Mouse (Mus musculus) adrenal gland, adult 18-20 months (tissue): ENCODE results near the gene Dlgap1. TPM values are rescaled to one million over a fixed set of nuclear protein-coding genes. Genes with fewer than 3 reads are reported as not detected.

Source experiments
- DNase-seq, 2 experiments: peaks; one replicate each; pipeline ENCODE4 v3.0.0; 2021 to 2022; ENCODE audit warnings: low spot score in 2 of 2
- microRNA-seq, 2 experiments: library from miRNA; unstranded; fragments of <30 nt; microRNA quantifications; one replicate each; pipeline ENCODE4 v1.2.0; 2021; ENCODE audit warnings: borderline number of aligned reads in 2 of 2
- total RNA-seq, 2 experiments: library from RNA; stranded (reverse); gene quantifications; 1 replicate in 1 of 2; 2 replicates in 1 of 2; pipeline ENCODE4 v1.2.3; 2021

The Dlgap1 gene
- total RNA-seq, 2 experiments from 2014 or later: 21.6 to 40.4 TPM

DNA sequence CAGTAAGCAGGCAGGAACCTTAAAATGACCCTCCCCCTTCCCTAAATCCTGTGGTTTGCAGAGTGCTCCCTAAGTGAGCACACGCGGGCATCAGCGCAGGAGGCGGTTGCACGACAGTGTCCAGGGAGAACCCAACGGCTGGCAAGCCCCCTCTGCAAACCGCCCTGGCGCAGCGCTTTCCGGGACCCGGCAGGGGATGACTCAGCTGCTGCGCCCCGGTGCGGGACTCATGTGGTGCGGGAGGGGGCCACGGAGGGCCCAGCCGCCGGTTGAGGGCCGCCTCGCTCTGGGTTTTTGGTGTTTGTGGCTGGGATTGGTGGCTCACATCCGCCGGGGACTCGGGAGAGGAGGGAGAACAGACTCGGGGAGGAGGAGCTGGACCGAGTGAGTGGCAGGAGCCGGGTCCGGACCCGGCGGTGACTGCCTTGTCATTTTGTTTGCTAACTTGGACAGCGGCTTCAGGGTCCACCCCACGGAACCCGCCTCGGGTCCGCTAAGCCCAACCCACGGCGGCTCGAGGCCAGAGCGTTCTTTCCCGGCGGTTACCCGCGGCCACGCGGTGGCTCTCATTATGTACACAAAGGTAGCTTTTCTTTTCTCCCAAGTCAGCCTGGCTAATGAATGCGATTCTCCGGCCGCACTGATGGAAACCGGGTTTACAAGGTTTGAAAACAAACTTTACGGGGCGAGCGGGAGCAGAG is 884.0 kb downstream of the Dlgap1 start:
- DNase-seq: peak; percentile 77 to 78

DNA sequence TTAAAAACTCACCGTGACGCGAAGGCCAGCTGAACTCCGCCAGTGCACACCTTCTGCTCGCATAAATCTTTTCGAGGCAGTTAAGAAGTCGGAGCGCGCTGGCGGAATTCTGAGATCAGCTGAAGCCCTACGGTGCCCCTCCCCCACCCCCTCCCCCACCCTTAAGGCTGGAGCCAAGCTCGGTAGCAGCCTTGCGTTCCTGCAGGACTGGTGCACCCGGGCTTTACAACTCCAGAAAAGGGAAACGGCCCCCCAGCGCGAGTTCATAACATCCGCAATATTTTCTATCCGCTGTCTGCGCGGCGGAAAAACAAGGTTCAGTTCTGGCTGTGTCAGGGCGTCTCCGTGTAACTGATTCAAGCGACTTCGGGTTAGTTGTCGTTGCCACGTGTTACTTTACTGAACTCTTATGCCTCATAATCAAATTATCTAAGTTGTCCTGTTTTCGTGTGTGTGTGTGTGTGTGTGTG is 884.6 kb downstream of the Dlgap1 start, which contains the start of gene Tgif1:
Tgif1 (minus strand) TSS at position 111 of the 470 bp plus-strand sequence.
- DNase-seq: peak in 1 of 2 experiments; percentile 54

DNA sequence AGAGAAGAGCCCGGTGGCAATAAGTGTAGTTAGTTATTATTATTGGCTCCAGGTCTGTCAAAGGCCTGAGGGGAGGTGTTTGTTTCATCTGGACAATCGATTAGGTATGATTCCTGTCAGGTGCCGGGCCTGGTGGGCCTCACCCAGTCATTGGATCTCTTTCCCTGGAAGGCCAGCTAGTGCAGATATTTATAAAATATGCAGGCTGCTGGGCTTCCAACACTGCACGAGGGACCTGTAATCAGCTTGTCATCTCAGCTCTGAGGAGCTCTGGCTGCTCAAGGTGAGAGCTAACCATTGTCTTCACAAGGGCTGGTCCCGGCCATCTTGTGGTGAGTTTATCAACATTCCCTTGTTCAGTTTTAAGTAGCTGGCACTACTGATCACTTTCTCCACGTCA is 885.1 kb downstream of the Dlgap1 start:
- DNase-seq: no peak

DNA sequence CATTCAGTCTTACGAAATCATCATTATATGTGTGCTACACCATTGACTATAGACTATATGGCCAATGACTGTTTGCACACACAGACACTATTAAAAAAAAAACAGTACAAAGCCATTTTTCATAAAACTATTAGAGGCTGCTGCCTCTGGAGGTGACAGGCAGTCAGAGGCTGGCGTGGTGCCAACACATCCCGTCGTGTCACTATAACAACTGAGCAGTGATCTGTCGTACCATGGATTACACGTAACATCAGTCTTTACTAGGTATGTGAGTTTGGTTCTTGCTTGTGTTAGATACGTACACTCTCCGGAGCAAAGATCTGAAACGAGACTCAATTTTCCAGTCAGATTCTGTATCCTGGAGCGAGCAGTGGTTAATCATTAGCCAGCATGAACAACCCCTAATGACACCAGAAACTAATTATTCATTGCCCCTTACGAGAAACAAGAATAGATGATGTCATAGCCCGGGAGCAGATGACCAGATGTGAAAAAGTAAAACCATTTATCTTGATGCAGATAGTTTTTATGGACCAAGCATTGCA is 888.1 kb downstream of the Dlgap1 start:
- DNase-seq: no peak

DNA sequence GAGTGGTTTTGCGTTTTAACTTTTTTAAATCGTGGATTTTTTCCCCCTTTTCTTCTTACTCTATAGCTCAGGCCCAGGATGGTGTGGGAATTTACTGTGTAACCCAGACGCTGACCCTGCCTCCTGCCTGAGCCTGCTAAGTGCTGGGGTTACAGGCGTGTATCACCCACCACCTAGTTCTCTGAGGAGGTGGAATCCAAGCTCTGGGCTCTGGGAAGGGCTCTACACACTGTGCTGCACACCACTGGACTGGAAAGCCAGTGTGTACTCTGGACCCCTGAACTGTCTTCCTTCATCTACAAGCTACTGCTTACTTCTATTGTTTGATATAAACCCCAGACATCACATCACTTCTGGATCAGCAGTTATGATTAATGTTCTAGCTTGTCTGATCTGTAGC is 889.9 kb downstream of the Dlgap1 start:
- no peak for DNase-seq

DNA sequence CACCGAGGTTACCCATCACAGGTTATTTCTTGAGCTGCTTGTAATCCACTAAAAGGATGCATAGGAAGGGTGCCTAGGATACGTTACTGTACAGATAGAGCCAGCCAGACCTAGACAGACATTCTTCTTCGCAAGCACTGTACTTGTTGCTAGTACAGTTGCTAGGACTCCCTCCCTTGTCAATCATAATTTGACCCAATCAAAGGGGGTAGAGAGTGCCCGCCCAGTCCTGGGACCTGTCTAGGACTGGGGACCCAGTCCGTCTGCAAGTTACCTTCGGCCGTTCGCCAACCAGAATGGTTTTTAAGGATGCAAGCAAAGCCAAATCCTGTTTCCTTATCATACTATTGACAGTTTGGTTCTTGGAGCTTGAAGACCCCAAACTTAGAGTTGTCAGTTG is 895.2 kb downstream of the Dlgap1 start:
- DNase-seq: no peak

DNA sequence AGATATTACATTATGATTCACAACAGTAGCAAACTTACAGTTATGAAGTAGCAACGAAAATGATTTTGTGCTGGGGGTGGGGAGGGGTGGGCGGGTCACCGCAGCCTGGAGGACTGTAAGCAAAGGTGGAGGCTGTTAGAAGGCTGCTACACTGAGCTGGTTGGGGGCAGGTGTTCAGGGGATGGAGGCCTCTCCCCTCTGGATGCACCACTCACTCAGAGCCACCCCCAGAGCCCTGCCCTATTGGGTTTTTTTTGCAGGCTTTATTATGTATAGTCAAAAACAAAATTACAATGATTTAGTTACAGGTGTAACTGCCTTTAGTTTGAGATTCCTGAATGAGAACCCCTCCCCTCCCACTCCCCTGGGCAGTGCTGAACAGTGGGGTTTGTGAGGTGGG is 895.8 kb downstream of the Dlgap1 start:
- no peak for DNase-seq

DNA sequence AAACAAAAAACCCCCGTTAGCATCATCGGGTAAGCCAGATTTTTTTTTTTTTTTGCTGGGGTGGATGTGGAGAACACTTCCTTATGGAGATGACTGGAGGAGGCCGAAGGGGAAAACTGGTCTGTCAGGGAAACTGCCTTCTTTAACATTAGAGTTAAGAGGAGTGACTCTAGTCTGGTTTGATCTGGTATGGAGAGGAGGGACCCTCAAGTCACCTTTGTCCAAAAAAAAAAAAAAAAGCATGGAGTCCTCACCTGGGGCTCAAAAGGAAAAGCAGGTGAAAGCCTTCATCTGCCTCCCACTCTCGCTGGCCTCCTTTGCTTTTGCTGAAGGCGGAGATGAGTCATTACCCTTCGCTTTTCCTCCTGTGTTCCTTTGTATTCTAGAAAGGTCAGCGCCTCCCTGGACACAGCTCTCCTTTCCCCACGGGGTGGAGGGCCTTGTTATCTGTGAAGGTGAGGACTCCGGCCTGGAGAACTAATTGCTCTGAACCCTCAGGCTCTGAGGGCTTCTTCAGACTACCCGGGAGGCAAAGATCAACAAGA is 896.3 kb downstream of the Dlgap1 start:
- DNase-seq: no peak

DNA sequence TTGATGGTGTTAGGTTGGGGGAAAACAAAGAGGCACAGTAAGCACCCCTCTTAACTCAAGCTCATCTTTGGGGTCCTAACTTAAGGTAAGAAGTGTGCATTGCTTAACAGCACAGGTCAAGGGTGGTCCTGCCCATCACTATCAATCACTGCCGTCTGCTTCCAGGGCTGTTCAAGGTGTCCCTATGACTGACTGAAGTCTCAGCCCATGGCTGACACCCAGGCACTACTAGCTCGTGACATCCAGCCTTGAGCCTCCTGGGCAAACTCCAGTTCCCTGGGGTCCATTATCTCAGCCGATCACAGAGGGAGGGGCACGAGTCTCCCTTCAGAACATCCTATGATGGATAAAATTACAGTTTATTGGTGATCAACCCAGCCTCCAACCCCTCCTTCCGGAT is 897.2 kb downstream of the Dlgap1 start:
- DNase-seq: no peak

DNA sequence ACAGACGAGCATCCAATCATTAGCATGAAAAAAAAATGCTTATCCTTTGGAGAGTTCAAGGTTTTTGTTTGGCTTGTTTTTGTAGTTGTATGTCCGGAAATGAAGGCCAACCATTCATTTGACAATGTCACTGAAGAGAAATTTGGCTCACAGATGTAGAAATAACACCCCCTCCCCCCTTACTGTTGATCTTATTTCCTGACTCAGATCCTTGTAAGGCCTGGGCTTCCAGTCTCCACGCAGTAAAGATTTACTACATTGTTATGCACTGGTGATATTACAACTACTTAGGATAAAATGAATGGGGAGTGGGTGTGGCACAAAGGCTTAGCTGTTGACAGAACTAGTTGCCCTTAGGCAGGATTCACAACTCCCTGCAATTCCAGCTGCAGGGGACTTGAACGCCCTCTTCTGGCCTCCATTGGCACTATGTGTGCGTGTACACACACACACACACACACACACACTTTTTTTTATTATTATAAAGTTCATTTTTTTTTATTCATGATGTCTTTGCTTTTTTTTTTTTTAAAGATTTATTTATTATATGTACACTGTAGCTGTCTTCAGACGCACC is 897.8 kb downstream of the Dlgap1 start:
- DNase-seq: no peak

DNA sequence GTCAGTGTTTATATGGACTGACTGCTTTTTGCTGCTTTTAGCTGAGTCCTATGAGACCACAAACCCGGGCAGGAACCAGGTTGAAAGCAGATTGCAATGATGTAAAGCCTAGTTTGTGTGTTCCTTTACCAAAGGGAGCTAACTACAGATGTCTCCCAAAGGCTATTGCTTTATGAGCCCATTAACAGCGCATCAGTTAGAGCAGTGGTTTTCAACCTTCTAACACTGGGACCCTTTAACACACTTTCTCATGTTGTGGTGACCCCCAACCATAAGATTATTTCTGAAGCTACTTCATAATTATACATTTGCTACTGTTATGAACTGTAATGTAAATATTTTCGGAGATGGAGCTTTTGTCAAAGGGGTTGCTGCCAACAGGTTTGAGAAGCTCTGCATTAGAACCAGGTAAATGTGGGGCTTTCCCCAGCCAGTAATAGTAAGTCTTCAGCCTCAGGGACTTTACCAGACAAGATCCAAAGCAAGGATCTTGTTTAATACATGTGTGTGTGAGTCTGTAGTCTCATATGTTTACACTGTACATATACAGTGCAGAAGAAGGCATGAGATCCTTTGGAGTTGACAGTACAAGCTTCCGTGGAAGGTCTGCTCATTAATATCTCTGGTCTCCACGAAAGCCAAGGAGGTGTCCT is 899.8 kb downstream of the Dlgap1 start:
- DNase-seq: no peak

DNA sequence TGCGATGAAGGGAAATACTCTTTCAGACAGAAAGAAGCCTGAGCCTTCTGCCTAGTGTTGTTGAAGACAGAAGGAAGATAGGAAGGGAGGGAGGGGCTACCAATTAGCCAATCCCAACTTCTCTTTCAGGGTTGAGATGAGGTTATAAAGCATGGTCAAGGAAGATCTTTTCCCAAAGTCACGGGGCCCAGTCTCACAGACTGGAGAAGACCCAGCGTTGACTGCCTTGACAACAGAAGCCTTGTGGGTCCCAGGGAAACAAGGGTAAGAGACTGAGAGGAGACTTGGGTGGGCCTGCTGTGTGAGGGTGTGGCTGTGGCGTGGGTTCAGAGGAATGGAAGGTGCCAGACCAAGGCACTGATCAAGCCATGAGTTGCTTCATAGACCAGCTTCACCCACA is 901.7 kb downstream of the Dlgap1 start:
- no peak for DNase-seq

Small RNA genes lying within 50 kb of the gene (microRNA-seq; reads per million reads assigned to microRNA genes)
- 0 reads per million in 2 experiments for gene Mir1195
